Mouse (Mus musculus): ENCODE results near the gene Gpc6. TPM values are rescaled to one million over a fixed set of nuclear protein-coding genes. Genes with fewer than 3 reads are reported as not detected.
A peak's percentile ranks its signal among the peaks of the same experiment; 100 is the strongest.

Gene Gpc6
- total RNA-seq, 4 experiments from 2014 or later, result 12.5 to 15.9 (median 15.6) TPM

- DNase-seq (ENCODE audit: low spot score in 2 of 2), result no peak
Measured at GRCm38 (mm10) chr14:116947461-116947860, 22.3 kb downstream of the Gpc6 start.

- DNase-seq (ENCODE audit: low spot score in 2 of 2), result no peak
Measured at GRCm38 (mm10) chr14:116947939-116948591, 22.9 kb downstream of the Gpc6 start.

- no peak for DNase-seq (ENCODE audit: low spot score in 2 of 2)
Measured at GRCm38 (mm10) chr14:116957154-116957553, 32.0 kb downstream of the Gpc6 start.

- no peak for DNase-seq (ENCODE audit: low spot score in 2 of 2)
Measured at GRCm38 (mm10) chr14:116964837-116965236, 39.7 kb downstream of the Gpc6 start.

GRCm38 (mm10) chr14:116974708-116975107 is 49.6 kb downstream of the Gpc6 start:
- DNase-seq (ENCODE audit: low spot score in 2 of 2), result no peak

- DNase-seq (ENCODE audit: low spot score in 2 of 2), result no peak
Measured at GRCm38 (mm10) chr14:116975224-116975623, 50.1 kb downstream of the Gpc6 start.

- DNase-seq (ENCODE audit: low spot score in 2 of 2), result no peak
Measured at GRCm38 (mm10) chr14:116977259-116977658, 52.1 kb downstream of the Gpc6 start.

- DNase-seq (ENCODE audit: low spot score in 2 of 2), result no peak
Measured at GRCm38 (mm10) chr14:116979714-116980382, 54.7 kb downstream of the Gpc6 start.

GRCm38 (mm10) chr14:116981711-116982110 is 56.6 kb downstream of the Gpc6 start:
- DNase-seq (ENCODE audit: low spot score in 2 of 2), result no peak

- DNase-seq (ENCODE audit: low spot score in 2 of 2), result no peak
Measured at GRCm38 (mm10) chr14:116987341-116987740, 62.2 kb downstream of the Gpc6 start.

GRCm38 (mm10) chr14:117000376-117000775 is 75.3 kb downstream of the Gpc6 start:
- DNase-seq (ENCODE audit: low spot score in 2 of 2), result no peak

- DNase-seq (ENCODE audit: low spot score in 2 of 2), result no peak
Measured at GRCm38 (mm10) chr14:117002313-117002712, 77.2 kb downstream of the Gpc6 start.

GRCm38 (mm10) chr14:117008781-117009180 is 83.7 kb downstream of the Gpc6 start:
- no peak for DNase-seq (ENCODE audit: low spot score in 2 of 2)

GRCm38 (mm10) chr14:117012969-117013368 is 87.9 kb downstream of the Gpc6 start:
- no peak for DNase-seq (ENCODE audit: low spot score in 2 of 2)

GRCm38 (mm10) chr14:117013554-117014117 is 88.5 kb downstream of the Gpc6 start:
- no peak for DNase-seq (ENCODE audit: low spot score in 2 of 2)

- no peak for DNase-seq (ENCODE audit: low spot score in 2 of 2)
Measured at GRCm38 (mm10) chr14:117015333-117015922, 90.3 kb downstream of the Gpc6 start.

- no peak for DNase-seq (ENCODE audit: low spot score in 2 of 2)
Measured at GRCm38 (mm10) chr14:117022180-117022799, 97.2 kb downstream of the Gpc6 start.

- no peak for DNase-seq (ENCODE audit: low spot score in 2 of 2)
Measured at GRCm38 (mm10) chr14:117034146-117034545, 109.0 kb downstream of the Gpc6 start.

GRCm38 (mm10) chr14:117041017-117041416 is 115.9 kb downstream of the Gpc6 start:
- DNase-seq (ENCODE audit: low spot score in 2 of 2), result peak in 1 of 2 experiments; percentile 34

- DNase-seq (ENCODE audit: low spot score in 2 of 2), result no peak
Measured at GRCm38 (mm10) chr14:117048951-117049350, 123.8 kb downstream of the Gpc6 start.

GRCm38 (mm10) chr14:117050877-117051276 is 125.8 kb downstream of the Gpc6 start:
- no peak for DNase-seq (ENCODE audit: low spot score in 2 of 2)

GRCm38 (mm10) chr14:117053361-117053760 is 128.2 kb downstream of the Gpc6 start:
- no peak for DNase-seq (ENCODE audit: low spot score in 2 of 2)
